In the genomic region with DNA sequence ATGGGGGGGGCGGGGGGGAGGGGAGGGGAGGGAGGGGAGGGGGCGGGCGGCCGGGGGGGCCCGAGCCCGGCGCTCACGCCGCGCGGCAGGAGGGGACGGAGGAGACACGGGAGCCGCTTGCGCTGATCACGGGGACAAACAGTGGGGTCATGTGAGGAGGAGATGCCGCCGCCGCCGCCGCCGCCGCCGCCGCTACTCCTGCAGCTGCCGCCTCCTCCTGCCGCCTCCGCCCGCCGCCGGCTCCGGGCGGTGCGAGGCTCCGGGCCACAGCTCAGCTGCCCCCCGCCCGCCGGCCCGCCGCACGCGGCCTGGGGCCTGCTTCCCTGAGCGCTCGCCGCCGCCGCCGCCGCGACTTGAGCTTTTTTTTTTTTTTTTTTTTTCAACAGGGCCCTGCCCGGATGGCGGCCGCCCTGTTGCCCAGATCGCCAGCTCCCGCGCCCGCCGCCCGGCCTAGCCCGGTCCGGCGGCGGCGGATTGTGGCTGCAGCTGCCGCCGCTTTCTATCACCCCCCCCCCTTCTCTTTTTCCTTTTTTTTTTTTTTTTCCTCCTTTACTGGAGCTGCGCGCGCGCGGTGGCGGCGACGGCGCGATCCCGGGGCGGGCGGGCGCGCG, we compare ENCODE assay signal across 7 mouse cellular contexts. TPM values are rescaled to one million over a fixed set of nuclear protein-coding genes. Genes with fewer than 3 reads are reported as not detected.
DNase-seq lines count a peak whose midpoint lies in the region; ATAC-seq and TF ChIP-seq lines count a peak whose summit lies in the region.

A gene (minus strand): TSS at position 48 of the 611 bp plus-strand sequence.

- peak; percentile 58 for ATAC-seq in hindbrain, embryonic 16.5 days
- peak; percentile 66 for ATAC-seq in megakaryocyte-erythroid progenitor cell, adult 5-6 weeks (replicated peaks; ENCODE audit: low FRiP score, low TSS enrichment, poor library complexity, severe bottlenecking)

- H3K9ac ChIP-seq in hindbrain, embryonic 16.5 days (ENCODE audit: low read depth, low read length), result peak within 1 kb of the TSS; percentile 98

- no peaks in the 10 kb centered on the region for H3K9me3 ChIP-seq in hindbrain, embryonic 16.5 days (ENCODE audit: control insufficient read depth, low read length)

- peaks cover 21% of the 10 kb centered on the region for H3K36me3 ChIP-seq in hindbrain, embryonic 16.5 days (ENCODE audit: control insufficient read depth, insufficient read depth, low read length)

- peaks cover 18% of the 10 kb centered on the region for H3K4me1 ChIP-seq in hindbrain, embryonic 16.5 days (ENCODE audit: control insufficient read depth, insufficient read depth, low read depth, low read length)

- intact Hi-C loops in gastrocnemius, adult 2 months (cut with DNase I), result loop anchor here (1.0 to 10.0 kb wide), 3 partner anchors 17 to 332 kb away; a partner anchor contains a TSS
- intact Hi-C loops in left cerebral cortex, postnatal 14 days (cut with DNase I), result loop anchor here (5.0 kb wide), 1 partner anchor 115 kb away; no protein-coding TSS in a partner anchor

- under 1% methylated on average over 28 of the region's 82 CpGs for WGBS in hindbrain, embryonic 16.5 days

- H3K27ac ChIP-seq in gastrocnemius, adult 2 months, result peak within 1 kb of the TSS; percentile 100
- H3K27ac ChIP-seq in hindbrain, embryonic 16.5 days (ENCODE audit: low read depth, low read length), result peak within 1 kb of the TSS; percentile 99

- no peaks in the 10 kb centered on the region for H3K27me3 ChIP-seq in hindbrain, embryonic 16.5 days (replicated peaks; ENCODE audit: control insufficient read depth, insufficient read depth, low read length)

- TF ChIP-seq CTCF in gastrocnemius, adult 2 months (IDR thresholded peaks at IDR 0.05), result no peak

- H3K4me3 ChIP-seq in gastrocnemius, adult 2 months, result peak within 1 kb of the TSS; percentile 94
- peak within 1 kb of the TSS; percentile 87 for H3K4me3 ChIP-seq in hindbrain, embryonic 16.5 days (ENCODE audit: low read length)

- H3K4me2 ChIP-seq in hindbrain, embryonic 16.5 days (ENCODE audit: low read length), result peak within 1 kb of the TSS; percentile 65

- peak; percentile 89 to 93 for DNase-seq in adrenal gland, adult (ENCODE audit: inconsistent age in 2 of 2, low spot score in 1 of 2)
- DNase-seq in cerebellum, postnatal 4 days (ENCODE audit: low spot score in 2 of 2), result peak; percentile 48 to 71
- peak; percentile 92 for DNase-seq in gastrocnemius, adult 2 months
- peak; percentile 84 to 86 for DNase-seq in left cerebral cortex, postnatal 14 days (ENCODE audit: low spot score in 2 of 2)
- DNase-seq in right cerebral cortex, postnatal 4 days, result peak; percentile 80

RNA-seq across cellular contexts. Expression of the gene that starts here (rescaled TPM):
- total RNA-seq in gastrocnemius, adult 2 months (2021), result 100 to 1,000 TPM in 1 of 2 experiments, 10 to 100 TPM in 1; 85.9 to 102 TPM
- polyA plus RNA-seq in hindbrain, embryonic 16.5 days (2015; fragmentation: Nextera tagmentation; extraction: Ambion mirVana), result 25.7 and 27.3 TPM in 2 replicates
- total RNA-seq in left cerebral cortex, postnatal 14 days (2021), result 100 to 1,000 TPM; 113 to 115 TPM
- 56.5 and 84.3 TPM in 2 replicates for total RNA-seq in megakaryocyte-erythroid progenitor cell, adult 5-6 weeks (2014; fragmentation: Nextera tagmentation)
- total RNA-seq in megakaryocyte-erythroid progenitor cell, adult 5-6 weeks (2017), result 71.7 and 126 TPM in 2 replicates

Comparison
In these comparisons a context has a peak if more than half of its experiments do, and no peak if none do; other contexts are left out.
1. Peak in every context shown above with its lines: DNase-seq, ATAC-seq, H3K4me3 ChIP-seq and H3K27ac ChIP-seq.